Mouse (Mus musculus): ENCODE data around the gene B3gnt7. TPM values are rescaled to one million over a fixed set of nuclear protein-coding genes. Genes with fewer than 3 reads are reported as not detected.

The B3gnt7 gene
- 1 to 10 TPM; 1.3 to 2.1 TPM for total RNA-seq (2021)
- long read RNA-seq, experiment 1, partial matches to known transcripts = 0 of 2 reads
- long read RNA-seq, experiment 1, other reads (novel, unspliced or antisense) = 0 of 2 reads
- long read RNA-seq, experiment 2, partial matches to known transcripts = 0 of 2 reads
- long read RNA-seq, experiment 2, other reads (novel, unspliced or antisense) = 0 of 2 reads

DNA sequence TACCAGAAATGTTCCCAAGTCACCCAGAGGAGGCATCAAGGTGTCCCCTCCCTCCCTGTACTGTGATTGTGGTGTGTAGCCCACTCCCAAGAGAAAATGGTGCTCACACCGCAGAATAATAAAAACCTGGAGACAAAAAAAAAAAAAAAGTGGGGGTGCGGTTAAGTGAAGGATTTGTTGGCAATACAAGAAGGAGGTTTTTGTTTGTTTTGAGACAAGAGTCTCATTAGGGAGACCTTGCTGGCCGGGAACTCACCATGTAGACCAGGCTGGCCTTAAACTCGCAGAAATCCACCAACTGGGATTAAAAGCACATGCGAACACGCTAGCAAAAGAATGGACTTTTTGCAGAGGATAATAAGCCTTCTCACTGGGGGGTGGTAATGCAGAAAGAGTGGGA, at the start of gene B3gnt7:
TSS of gene B3gnt7 (plus strand) at position 301 of the 400 bp plus-strand sequence.
- intact Hi-C loops (cut with DNase I) = no loop called here

DNA sequence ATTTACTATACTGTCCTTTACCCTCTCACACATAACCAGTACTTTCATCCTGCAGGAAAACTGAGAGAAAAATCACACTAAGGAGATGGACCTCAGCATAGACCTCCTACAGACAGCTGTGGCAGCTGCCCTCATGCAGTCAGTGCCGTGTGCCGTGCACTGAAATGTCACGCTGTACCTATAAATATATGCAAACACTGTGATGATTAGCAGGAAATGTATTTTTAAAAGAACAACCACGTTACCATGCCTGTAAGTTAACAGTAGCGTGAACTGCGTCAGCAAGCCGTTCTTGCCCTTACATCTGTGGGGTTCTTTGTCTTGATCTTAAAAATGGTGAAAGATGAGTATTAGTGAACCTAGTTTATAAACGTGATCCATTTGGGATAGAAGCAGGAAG, 49.2 kb upstream of the B3gnt7 start:
- DNase-seq (ENCODE audit: low spot score in 2 of 2) = no peak
- intact Hi-C loops (cut with DNase I) = no loop called here

More for the DNA sequence above, at the start of gene B3gnt7:
- DNase-seq (ENCODE audit: low spot score in 2 of 2) = no peak

DNA sequence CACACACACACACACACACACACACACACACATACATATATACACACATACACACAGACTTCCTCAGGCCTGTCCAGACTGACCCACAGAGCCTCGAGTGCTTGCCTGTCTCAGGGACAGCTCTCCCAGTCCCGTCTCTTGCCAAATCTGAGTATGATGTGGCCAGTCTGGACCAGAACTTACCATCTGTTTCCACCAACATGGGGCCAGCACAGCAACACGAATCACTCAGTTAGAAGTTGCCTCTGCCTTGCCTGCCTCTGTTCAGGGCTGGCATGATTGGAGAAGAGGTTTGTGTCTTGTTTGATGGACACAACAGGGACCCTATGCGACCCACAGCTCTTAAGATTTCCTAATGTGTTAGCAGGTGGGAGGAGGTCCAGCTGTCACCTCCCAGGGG, 46.3 kb upstream of the B3gnt7 start:
- DNase-seq (ENCODE audit: low spot score in 2 of 2) = no peak
- intact Hi-C loops (cut with DNase I) = no loop called here

DNA sequence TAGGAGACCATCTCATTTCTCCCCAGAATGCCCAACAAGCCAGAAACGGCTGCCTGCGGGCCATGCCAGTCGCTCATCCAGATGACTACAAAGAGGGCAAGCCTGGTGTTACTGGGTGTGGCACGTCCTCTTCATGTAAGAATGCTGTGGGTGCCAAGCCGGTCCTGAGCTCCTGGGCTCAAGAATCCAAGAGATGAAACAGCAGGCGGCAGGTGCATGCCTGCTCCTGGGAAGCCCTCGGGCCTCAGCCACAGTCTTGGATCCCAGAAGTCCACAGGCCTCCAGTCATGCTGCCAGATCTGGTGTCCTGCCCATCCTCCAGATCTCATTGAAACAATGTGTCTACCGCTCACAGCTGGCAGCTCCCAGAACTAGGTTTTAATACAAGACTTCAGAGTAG, 45.4 kb upstream of the B3gnt7 start:
- intact Hi-C loops (cut with DNase I) = no loop called here
- DNase-seq (ENCODE audit: low spot score in 2 of 2) = no peak

DNA sequence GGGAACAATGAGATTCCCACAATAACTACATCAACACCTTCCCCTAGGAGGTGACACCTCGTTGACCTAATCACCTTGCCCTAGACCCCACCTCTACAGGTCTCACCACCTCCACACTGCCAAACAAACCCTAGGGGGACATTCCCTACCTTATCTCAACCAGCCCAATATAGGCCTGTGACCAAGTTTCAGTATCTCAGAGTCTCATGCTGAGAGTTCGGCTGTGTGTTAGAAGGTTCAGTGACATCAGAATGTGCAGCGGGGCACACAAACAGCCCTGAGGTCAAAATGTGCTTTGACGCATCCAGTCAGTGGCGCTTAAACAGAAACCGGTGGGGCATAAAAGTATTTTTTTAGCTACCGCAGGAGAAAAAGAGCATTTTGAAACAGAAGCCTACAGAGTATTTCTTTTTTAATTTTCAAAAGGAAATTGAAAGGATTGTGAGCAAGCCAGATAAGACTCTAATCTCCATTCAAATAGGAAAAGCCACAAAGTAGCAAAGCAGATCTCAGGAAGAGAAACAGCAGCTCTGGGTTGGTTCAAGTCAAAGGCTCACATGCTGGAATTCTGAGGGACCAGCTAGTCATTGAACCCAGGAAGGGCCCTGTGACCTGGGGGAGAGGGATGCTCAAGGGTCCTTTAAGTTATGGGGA, 44.3 kb upstream of the B3gnt7 start:
- DNase-seq (ENCODE audit: low spot score in 2 of 2) = no peak
- intact Hi-C loops (cut with DNase I) = no loop called here

DNA sequence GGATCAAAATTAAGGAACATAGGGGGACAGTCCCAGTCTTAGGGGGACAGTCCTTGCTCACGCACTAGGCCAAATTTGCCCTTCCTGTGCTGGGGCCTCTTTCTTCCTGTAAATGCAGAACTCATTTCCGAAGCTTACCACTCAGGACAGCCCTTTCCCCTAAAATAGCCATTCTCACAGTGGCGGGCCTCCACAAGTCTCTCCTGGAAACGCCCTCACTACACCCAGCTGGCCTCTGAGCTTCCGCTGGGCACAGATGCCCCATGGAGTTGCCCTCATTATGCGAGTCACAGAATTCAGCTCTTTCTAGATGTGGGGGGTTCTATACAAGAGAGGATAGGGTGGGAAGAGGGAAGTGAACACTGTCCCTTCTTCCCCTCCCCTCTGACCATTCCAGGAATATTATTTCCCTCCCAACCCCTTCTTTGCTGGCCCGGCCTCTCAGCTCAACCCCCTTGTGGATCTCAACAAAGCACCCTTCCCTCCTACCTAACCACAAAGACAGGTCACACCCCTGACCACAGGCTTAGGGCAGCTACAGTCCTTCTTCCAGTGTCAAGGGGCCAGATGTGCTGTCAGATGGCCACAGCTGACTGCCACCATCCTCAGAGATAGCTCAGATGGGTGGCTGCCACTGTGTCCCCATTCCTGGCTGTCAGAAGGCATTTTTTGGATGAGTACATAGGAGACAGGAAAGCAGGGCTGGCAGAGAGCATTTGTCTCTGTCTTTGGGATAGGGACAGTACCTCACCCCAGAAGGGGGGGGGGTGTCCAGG, 38.9 kb upstream of the B3gnt7 start:
- peak in 1 of 2 experiments; percentile 24 for DNase-seq (ENCODE audit: low spot score in 2 of 2)
- intact Hi-C loops (cut with DNase I) = no loop called here

DNA sequence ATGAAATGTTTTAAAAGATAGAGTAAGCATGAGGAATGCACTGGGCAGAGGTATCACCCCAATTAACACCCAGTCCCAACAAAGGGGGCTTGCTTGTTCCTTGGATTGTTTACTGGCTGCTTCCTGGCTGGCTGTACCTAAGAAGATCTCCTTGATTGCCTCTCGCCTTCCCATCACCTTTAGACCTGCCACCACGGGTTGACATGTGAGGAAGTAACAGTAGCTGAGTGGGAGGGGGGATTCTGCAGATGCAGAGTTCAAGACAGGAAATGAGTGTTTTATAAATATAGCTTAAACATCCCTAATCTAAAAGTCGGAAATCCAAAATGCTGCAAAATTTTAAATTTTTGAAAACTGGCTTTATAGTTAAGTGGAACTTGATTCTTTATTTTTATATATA, 37.6 kb upstream of the B3gnt7 start:
- no peak for DNase-seq (ENCODE audit: low spot score in 2 of 2)
- intact Hi-C loops (cut with DNase I) = no loop called here

DNA sequence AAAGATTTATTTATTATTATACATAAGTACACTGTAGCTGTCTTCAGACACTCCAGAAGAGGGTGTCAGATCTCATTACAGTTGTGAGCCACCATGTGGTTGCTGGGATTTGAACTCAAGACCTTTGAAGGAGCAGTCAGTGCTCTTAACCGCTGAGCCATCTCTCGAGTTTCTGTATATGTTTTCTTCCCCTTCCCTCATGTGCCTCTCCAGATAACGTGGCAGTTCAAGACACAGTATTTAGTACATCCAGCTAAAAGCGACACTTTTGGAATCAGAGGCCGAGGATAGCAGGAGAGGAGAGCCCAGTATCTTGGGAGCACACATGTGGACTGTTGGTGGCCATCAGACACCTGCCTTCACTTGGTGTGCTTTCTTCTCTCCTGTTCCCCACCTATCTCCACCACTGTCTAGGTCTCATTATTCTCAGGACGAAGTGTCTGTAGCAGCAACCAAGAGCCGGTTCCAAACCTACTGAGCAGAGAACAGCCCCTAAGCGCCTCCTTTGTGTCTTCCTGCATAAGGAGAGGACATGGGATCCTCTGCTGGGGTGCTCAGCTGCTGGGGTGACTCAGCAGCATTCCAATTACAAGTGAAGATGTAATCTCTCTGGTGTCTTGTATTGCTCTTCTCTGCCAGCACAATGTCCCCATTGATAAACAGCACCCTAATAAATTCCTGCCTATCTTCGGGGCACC, 34.0 kb upstream of the B3gnt7 start:
- intact Hi-C loops (cut with DNase I) = no loop called here
- DNase-seq (ENCODE audit: low spot score in 2 of 2) = no peak

DNA sequence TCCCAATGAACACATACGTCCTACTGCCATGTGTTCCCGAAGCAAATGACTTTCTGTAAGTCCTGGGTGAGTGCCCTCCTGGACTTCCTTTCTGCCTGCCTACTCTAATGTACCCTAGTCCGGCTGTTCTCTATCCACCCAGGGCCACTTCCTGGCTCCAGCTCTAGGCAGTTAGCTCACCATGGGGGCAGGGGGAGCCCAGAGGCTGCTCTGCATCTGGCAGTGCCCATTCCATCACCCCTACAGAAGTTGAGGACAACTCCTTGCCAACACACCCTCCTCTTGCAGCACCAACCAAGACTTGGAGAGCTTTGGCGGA, 33.5 kb upstream of the B3gnt7 start:
- DNase-seq (ENCODE audit: low spot score in 2 of 2) = no peak
- intact Hi-C loops (cut with DNase I) = no loop called here

DNA sequence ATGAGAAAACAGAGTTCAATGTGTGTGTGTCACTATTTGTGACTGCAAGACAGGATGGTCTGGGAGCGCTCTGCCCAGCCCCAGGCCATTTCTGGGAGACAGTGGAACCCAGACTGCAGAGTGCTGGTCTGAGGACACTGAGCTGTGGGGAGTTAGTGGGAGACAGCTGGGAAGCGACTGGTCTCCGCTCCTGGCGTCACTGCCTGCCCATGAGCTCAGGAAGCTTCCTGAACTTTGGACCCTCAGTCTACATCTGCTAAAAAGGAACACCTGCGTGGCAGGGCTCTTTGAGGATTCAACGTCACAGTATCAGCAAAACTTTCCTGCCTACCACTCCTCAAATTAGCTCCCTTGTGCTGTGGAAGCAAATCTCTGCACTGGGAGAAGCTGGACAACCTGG, 30.9 kb upstream of the B3gnt7 start:
- intact Hi-C loops (cut with DNase I) = no loop called here
- no peak for DNase-seq (ENCODE audit: low spot score in 2 of 2)

DNA sequence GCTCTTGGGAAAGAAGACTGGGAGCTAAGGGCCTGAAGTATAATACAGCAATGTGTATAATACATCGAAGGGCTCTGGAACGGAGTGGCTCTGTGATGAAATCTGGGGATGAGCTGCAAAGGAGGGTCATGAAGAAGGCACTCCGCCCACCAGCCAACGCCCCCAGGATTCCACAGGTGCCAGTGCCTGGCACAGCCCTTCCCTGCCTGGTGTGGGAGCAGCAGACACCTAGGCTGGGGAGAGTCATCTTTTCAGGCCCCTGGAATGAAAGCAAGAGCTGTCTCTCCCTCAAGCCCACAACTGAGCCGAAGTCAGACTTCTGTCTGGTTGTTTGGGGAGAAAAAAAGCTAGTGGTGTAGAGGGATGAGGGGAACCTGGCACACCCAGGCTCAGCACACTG, 25.6 kb upstream of the B3gnt7 start:
- intact Hi-C loops (cut with DNase I) = no loop called here
- no peak for DNase-seq (ENCODE audit: low spot score in 2 of 2)

DNA sequence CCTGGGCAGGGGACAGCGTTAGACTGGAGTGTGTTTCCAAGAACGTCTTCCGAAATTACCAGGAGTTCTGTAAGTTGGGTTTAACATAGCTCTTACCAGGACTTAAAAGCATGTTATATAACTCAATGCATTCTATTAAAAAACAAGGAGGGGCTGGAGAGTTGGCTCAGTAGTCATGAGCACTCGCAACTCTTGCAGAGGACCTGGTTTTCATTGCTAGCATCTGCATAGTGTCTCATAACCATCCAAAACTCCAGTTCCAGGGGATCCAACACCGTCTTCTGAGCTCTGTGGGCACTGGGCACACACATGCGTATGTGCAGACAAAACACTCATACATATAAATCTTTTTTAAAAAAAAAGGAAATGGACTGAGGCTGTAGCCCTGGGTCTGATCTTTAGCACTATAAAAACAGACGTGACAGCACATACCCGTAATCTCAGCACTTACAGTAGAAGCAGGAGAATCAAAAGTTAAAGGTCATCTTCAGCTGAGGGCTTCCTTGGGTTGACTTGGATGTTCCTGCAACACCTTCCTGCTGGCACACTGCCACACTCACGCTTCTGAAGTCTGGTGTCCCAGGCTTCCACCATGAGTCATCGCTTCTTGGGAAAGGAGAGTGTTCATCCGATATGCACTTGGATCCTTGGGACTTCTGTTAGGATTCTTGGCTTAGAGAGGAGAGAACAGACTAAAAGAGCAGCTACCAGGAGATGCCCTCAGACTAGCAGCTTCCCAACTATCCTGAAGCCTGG, 20.7 kb upstream of the B3gnt7 start:
- peak; percentile 58 to 74 for DNase-seq (ENCODE audit: low spot score in 2 of 2)
- intact Hi-C loops (cut with DNase I) = no loop called here

DNA sequence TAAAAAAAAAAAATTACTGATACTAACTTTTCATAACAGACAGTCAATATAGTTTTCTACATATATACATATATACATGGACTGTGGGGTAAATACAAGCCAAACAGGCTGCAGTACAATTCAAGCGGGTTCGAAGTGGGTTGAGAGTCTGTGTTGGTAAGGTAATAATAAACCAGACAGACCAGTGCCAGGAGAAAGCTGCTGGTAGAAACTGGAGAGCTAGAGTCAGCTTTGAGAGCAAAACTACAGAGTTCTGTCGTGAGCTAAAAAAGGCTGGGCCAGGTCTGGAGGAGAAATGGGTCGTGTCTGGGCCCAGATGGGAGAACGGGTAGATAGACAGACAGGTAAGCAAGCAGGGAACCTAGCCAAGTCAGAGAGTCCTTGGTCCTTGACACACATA, 18.5 kb upstream of the B3gnt7 start:
- no peak for DNase-seq (ENCODE audit: low spot score in 2 of 2)
- intact Hi-C loops (cut with DNase I) = no loop called here

DNA sequence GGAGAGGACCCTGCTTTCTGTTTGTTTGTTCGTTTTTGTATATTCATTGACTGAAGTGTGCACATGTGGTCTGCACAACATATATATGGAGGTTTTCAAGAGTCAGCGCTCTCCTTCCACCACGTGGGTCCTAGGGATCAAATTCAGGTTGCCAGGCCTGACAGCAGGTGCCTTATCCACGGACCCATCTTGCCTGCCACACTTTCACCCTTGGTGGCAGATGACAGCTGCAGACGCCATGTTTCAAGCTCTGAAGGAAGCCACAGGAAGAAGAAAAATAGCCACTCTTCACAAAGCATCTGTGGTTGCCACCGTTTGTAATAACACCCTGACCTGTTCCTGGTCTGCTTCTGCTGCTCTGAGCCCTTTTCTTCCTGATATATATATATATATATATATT, 17.3 kb upstream of the B3gnt7 start:
- intact Hi-C loops (cut with DNase I) = no loop called here
- no peak for DNase-seq (ENCODE audit: low spot score in 2 of 2)

DNA sequence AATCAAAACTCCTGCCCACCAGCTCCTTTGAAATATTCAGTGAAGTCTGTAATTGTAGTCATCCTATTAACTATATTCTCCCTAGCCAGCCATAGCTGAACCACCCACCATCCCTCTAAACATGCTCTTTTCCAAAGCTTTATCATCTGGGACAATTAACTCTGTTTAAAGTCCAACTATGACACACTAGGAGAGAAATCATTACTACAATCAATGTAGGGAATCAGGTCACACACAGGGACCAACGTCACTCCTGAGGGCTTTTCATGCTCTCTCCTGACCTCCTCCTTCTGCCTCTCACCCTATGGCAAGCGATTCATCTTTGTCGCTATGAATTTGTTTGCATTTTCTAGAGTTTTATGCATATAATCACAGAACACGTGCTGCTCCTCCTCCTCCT, 15.2 kb upstream of the B3gnt7 start:
- no peak for DNase-seq (ENCODE audit: low spot score in 2 of 2)

DNA sequence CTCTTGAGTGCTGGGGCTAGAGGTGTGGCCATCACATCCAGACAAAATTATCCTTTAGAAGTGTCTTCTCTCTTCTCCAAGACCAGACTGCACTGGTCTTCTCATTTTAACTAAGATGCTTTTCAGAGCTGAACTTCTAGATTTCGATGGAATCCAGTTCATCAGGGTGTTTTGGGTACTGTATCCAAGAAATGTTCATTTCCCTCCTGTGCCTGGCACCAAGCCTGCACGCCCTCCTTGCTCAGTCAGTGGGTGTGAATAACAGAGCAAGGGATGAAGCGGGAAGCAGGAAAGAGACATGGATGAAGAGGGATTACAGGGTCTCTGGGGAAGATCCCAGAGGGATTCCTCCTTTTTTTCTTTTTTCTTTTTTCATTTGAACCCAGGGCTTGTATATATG, 12.2 kb upstream of the B3gnt7 start:
- intact Hi-C loops (cut with DNase I) = no loop called here
- DNase-seq (ENCODE audit: low spot score in 2 of 2) = peak in 1 of 2 experiments; percentile 22

More for the DNA sequence above, 15.2 kb upstream of the B3gnt7 start:
- intact Hi-C loops (cut with DNase I) = no loop called here

DNA sequence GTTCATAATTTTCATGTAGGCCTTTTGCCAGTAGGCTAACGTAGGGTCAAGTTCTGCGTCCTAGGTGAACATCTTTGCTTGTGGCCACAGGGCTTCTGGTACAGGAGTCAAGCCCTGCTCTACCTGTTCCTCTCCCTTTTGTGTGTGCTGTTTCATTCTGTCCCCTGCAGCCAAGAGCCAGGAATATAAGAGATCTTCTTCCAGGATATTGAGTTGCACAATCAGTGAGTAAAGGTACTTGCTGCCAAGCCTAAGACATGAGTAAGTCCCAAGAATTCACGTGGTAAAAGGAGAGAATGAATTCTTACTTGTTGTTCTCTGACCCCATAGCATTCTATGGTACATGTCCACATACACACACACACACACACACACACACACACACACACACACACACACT, 9.5 kb upstream of the B3gnt7 start:
- no peak for DNase-seq (ENCODE audit: low spot score in 2 of 2)
- intact Hi-C loops (cut with DNase I) = no loop called here

DNA sequence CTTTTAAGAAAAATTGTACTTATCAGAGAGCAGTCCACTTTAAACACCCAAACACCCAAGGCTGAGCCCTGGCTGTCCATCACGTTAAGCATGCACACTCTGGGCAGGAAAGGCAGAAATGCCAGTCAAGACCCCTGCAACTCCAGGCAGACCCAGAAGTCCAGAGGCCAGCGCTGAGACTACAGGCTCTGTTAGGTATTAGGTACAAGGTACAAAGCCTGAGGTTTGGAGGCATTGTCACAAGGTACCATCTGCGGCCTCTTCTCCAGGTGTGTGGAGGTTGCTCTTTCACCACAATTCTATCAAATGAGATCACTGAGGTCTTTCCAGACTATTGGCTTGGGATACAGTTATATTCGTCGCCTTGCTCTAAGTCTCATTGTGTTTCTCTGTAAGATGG, 8.8 kb upstream of the B3gnt7 start:
- no peak for DNase-seq (ENCODE audit: low spot score in 2 of 2)
- intact Hi-C loops (cut with DNase I) = no loop called here

DNA sequence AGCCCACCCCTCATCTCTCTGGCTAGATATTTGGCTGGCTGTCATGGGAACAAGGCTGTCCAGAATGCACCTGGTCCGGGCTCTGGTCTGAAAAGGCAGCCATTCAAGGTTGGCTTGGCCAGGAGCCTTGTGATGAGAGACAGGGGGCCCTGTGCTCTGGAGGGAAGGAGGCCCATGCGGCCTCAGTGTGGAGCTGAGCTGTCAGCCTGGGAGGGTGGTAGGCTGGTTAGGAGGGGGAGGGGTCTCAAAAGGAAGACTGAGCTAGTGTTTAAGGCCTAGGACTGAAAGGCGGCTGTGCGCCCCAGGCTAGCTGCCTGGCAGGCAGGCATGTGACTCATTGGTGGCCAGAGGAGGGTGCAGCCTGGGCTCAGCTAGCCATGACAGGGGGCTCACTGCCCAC, 8.2 kb upstream of the B3gnt7 start:
- DNase-seq (ENCODE audit: low spot score in 2 of 2) = peak; percentile 22 to 52
- intact Hi-C loops (cut with DNase I) = no loop called here

DNA sequence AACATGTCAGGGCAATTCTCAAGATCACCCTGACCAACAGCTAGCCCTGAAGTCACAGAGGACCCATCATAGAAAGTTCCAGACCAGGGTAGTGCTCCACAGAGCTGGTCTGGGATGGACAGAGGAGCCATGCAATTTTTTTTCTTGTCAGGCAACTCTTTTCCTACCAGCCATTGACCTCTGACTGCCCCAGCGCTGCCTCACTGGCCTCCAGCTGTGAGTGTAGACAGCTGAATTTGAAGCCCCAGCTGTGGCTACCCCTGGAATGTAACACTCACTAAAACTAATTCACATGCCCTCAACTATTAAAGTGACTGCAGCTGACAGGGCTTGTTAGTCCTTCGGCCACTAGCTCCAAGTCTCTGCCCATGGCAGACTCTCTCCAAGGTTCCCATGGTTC, 2.5 kb upstream of the B3gnt7 start:
- intact Hi-C loops (cut with DNase I) = no loop called here

More for the DNA sequence above, 2.5 kb upstream of the B3gnt7 start:
- DNase-seq (ENCODE audit: low spot score in 2 of 2) = no peak
